Mouse (Mus musculus): Measurements from ENCODE around the gene Slc30a9. TPM values are rescaled to one million over a fixed set of nuclear protein-coding genes. Genes with fewer than 3 reads are reported as not detected.

The Slc30a9 gene
- 25.0 and 29.9 TPM in 2 replicates for polyA plus RNA-seq (2012; rRNA removed)

DNA sequence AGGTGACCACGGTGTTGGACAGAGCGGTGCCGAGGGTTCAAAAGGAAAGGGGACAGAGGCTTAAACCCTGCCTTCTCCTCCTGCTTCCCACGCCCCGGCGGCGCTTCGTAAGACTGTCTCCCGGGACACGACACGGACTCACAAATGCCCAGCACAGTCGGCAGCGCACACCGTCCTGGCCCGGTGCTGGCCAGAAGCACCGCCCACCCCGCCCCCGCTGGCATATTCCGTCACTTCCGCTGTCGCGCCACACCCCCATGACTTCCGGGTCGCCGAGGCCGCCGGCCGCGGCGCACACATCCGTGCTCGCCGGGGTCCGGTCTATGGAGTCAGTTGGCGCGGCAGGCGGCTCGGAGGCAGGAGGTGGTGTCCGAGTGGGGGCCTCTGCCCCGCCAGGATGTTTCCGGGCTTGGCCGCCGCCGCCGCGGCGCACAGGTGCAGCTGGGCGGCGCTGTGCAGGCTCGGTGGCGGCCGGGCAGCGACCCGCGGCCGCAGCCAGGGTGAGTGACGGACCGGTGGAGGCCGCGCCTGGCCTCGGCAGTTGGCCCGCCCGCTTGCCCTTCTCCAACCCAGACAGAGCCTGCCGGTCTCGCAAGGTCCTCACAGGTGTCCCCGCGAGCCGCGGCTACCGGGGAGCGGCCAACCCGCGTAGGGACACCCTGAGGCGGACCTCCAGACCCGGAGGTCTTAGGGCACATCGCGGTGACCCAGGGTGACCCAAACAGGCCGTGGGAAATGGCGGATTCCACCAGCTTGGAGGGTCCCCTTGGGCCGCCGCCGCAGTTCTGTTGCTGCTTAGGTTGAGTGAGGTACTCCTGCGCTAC is at the start of gene Slc30a9:
Slc30a9 (plus strand) TSS at position 258 of the 824 bp plus-strand sequence.
- Histone ChIP-seq H3K4me3 (ENCODE audit: control insufficient read depth, insufficient read depth, low read length) (peak within 1 kb of the TSS; percentile 78), H3K4me1 (replicated peaks; ENCODE audit: control insufficient read depth, insufficient read depth, low read length) (peaks cover 5% of the 10 kb centered on the region), H3K27me3 (ENCODE audit: control insufficient read depth, insufficient read depth, low read length) (no peaks in the 10 kb centered on the region), H3K36me3 (ENCODE audit: control insufficient read depth, insufficient read depth, low read length) (no peaks in the 10 kb centered on the region), H3K27ac (ENCODE audit: control insufficient read depth, insufficient read depth, low read length) (no peak within 1 kb of the TSS)
- under 1% methylated on average over 83 of the region's 83 CpGs for WGBS
- TF ChIP-seq CTCF (IDR thresholded peaks at IDR 0.05; ENCODE audit: borderline replicate concordance, control insufficient read depth, extremely low read depth, insufficient read depth, low read length, poor library complexity) (0 out of 2 replicates have a peak, but pooled peaks have one; percentile 22), POLR2A (IDR thresholded peaks at IDR 0.05; ENCODE audit: control insufficient read depth, extremely low read depth, insufficient read depth, low read length, poor library complexity) (peak; percentile 89)
- peak; percentile 91 for DNase-seq

DNA sequence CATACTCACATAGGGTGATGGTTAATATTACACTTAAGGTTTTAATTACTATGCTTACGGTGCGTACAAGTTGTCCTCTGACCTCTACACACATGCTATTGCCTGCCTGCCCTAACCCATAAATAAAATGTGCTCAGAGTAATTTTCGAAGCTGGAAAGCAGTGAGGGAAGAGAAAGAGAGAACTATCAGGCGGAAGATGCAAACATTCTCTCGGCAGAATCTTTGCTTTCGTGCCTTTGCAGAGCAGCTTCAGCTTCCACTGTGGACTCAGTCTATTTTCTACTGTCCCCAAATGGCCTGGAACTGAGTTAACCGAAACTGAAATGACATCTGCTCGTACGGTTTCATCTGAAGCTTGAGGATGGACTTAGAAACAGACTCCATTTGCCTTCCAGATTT is 48.3 kb upstream of the Slc30a9 start:
- DNase-seq = no peak
- TF ChIP-seq CTCF (IDR thresholded peaks at IDR 0.05; ENCODE audit: borderline replicate concordance, control insufficient read depth, extremely low read depth, insufficient read depth, low read length, poor library complexity) (no peak), POLR2A (IDR thresholded peaks at IDR 0.05; ENCODE audit: control insufficient read depth, extremely low read depth, insufficient read depth, low read length, poor library complexity) (no peak)
- H3K27me3 ChIP-seq (ENCODE audit: control insufficient read depth, insufficient read depth, low read length) = no peaks in the 10 kb centered on the region; the same call in 1 of the 2 replicates
- WGBS = 96% methylated on average over 9 of the region's 9 CpGs
- no peak overlapping the region for H3K27ac ChIP-seq (ENCODE audit: control insufficient read depth, insufficient read depth, low read length)
- no peak overlapping the region for H3K4me3 ChIP-seq (ENCODE audit: control insufficient read depth, insufficient read depth, low read length)
- H3K36me3 ChIP-seq (ENCODE audit: control insufficient read depth, insufficient read depth, low read length) = no peaks in the 10 kb centered on the region
- no peaks in the 10 kb centered on the region for H3K4me1 ChIP-seq (replicated peaks; ENCODE audit: control insufficient read depth, insufficient read depth, low read length)

DNA sequence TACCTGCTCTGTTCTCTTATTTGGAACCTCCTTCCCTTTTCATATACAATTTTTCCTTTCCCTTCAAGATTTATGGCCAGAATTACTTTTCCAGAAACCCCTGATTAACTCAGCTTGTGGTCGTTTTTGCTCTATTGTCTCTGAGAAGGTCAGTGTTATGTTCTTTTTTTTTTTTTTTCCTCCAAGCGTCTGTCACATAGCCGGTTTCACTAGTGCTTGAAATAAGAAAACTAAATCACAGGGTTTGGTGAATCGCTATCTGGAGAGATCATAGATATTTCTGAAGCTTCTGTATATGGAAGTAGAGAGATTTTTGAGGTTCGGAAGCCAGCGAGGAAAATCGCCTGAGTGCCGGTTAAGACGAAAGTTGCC is 46.6 kb upstream of the Slc30a9 start:
- no peaks in the 10 kb centered on the region; the same call in 1 of the 2 replicates for H3K27me3 ChIP-seq (ENCODE audit: control insufficient read depth, insufficient read depth, low read length)
- H3K27ac ChIP-seq (ENCODE audit: control insufficient read depth, insufficient read depth, low read length) = no peak overlapping the region; the same call in 1 of the 2 replicates
- TF ChIP-seq POLR2A (IDR thresholded peaks at IDR 0.05; ENCODE audit: control insufficient read depth, extremely low read depth, insufficient read depth, low read length, poor library complexity) = no peak
- no peak for TF ChIP-seq CTCF (IDR thresholded peaks at IDR 0.05; ENCODE audit: borderline replicate concordance, control insufficient read depth, extremely low read depth, insufficient read depth, low read length, poor library complexity)
- WGBS = under 1% methylated on average over 9 of the region's 9 CpGs
- peaks cover 1% of the 10 kb centered on the region; the same call in 1 of the 2 replicates for H3K36me3 ChIP-seq (ENCODE audit: control insufficient read depth, insufficient read depth, low read length)
- H3K4me3 ChIP-seq (ENCODE audit: control insufficient read depth, insufficient read depth, low read length) = peak overlapping the region; percentile 96
- no peak for DNase-seq
- H3K4me1 ChIP-seq (replicated peaks; ENCODE audit: control insufficient read depth, insufficient read depth, low read length) = no peaks in the 10 kb centered on the region

- peak; percentile 89 for DNase-seq
- peak within 1 kb of the TSS; percentile 84 for H3K27ac ChIP-seq (ENCODE audit: control insufficient read depth, insufficient read depth, low read length)
- H3K4me3 ChIP-seq (ENCODE audit: control insufficient read depth, insufficient read depth, low read length) = peak within 1 kb of the TSS; percentile 96
- H3K27me3 ChIP-seq (ENCODE audit: control insufficient read depth, insufficient read depth, low read length) = no peaks in the 10 kb centered on the region; the same call in 1 of the 2 replicates
- WGBS = under 1% methylated on average over 67 of the region's 67 CpGs
- no peaks in the 10 kb centered on the region for H3K4me1 ChIP-seq (replicated peaks; ENCODE audit: control insufficient read depth, insufficient read depth, low read length)
- H3K36me3 ChIP-seq (ENCODE audit: control insufficient read depth, insufficient read depth, low read length) = peaks cover 6% of the 10 kb centered on the region; the same call in 1 of the 2 replicates
- TF ChIP-seq POLR2A (IDR thresholded peaks at IDR 0.05; ENCODE audit: control insufficient read depth, extremely low read depth, insufficient read depth, low read length, poor library complexity) (peak; percentile 46; the same call in 1 of the 2 replicates), CTCF (IDR thresholded peaks at IDR 0.05; ENCODE audit: borderline replicate concordance, control insufficient read depth, extremely low read depth, insufficient read depth, low read length, poor library complexity) (0 out of 2 replicates have a peak, but pooled peaks have one; percentile 14)
Observed at GRCm38 (mm10) chr5:67260531-67261371, 46.0 kb upstream of the Slc30a9 start, which contains the start of gene Tmem33. Tmem33 (plus strand) TSS chr5:67260565.

- peaks cover 18% of the 10 kb centered on the region for H3K36me3 ChIP-seq (ENCODE audit: control insufficient read depth, insufficient read depth, low read length)
- H3K27ac ChIP-seq (ENCODE audit: control insufficient read depth, insufficient read depth, low read length) = no peak overlapping the region
- 98% methylated on average over 7 of the region's 7 CpGs for WGBS
- DNase-seq = no peak
- no peaks in the 10 kb centered on the region for H3K27me3 ChIP-seq (ENCODE audit: control insufficient read depth, insufficient read depth, low read length)
- no peak for TF ChIP-seq CTCF (IDR thresholded peaks at IDR 0.05; ENCODE audit: borderline replicate concordance, control insufficient read depth, extremely low read depth, insufficient read depth, low read length, poor library complexity)
- TF ChIP-seq POLR2A (IDR thresholded peaks at IDR 0.05; ENCODE audit: control insufficient read depth, extremely low read depth, insufficient read depth, low read length, poor library complexity) = no peak
- H3K4me3 ChIP-seq (ENCODE audit: control insufficient read depth, insufficient read depth, low read length) = no peak overlapping the region
- no peaks in the 10 kb centered on the region for H3K4me1 ChIP-seq (replicated peaks; ENCODE audit: control insufficient read depth, insufficient read depth, low read length)
Observed at GRCm38 (mm10) chr5:67262964-67263363, 43.8 kb upstream of the Slc30a9 start.

DNA sequence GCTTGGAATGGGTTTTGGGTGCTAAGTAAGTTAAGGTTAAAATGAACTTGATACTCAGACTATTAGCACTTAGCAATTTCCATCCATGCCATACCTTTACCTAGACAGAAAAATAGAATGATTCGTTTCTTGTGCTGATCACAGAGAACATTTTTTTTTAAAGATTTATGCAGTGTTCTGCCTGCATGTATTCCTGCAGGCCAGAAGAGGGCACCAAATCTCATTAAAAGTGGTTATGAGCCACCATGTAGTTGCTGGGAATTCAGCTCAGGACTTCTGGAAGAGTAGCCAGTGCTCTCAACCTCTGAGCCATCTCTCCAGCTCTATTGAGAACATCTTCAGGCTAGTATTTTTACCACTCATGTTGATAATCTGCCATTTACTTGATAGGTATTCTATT is 40.6 kb upstream of the Slc30a9 start:
- WGBS = 88% methylated on average over 1 of the region's 1 CpGs
- H3K4me1 ChIP-seq (replicated peaks; ENCODE audit: control insufficient read depth, insufficient read depth, low read length) = no peaks in the 10 kb centered on the region
- H3K4me3 ChIP-seq (ENCODE audit: control insufficient read depth, insufficient read depth, low read length) = no peak overlapping the region
- TF ChIP-seq POLR2A (IDR thresholded peaks at IDR 0.05; ENCODE audit: control insufficient read depth, extremely low read depth, insufficient read depth, low read length, poor library complexity) (no peak), CTCF (IDR thresholded peaks at IDR 0.05; ENCODE audit: borderline replicate concordance, control insufficient read depth, extremely low read depth, insufficient read depth, low read length, poor library complexity) (no peak)
- H3K27me3 ChIP-seq (ENCODE audit: control insufficient read depth, insufficient read depth, low read length) = no peaks in the 10 kb centered on the region
- H3K36me3 ChIP-seq (ENCODE audit: control insufficient read depth, insufficient read depth, low read length) = peaks cover 33% of the 10 kb centered on the region
- no peak overlapping the region for H3K27ac ChIP-seq (ENCODE audit: control insufficient read depth, insufficient read depth, low read length)
- no peak for DNase-seq

Data from thymus, adult 2 months (tissue).